Mouse (Mus musculus): ENCODE results near the gene Scaf11. TPM values are rescaled to one million over a fixed set of nuclear protein-coding genes. Genes with fewer than 3 reads are reported as not detected.

The Scaf11 gene
- polyA plus RNA-seq, 1 experiment from 2014 or later: 43.8 TPM

GRCm38 (mm10) chr15:96487066-96487698 is 26.5 kb upstream of the Scaf11 start:
- H3K4me2 ChIP-seq: no peak overlapping the region
- no peak overlapping the region for H3K9ac ChIP-seq (replicated peaks)
- H3K4me1 ChIP-seq: peaks cover 38% of the 10 kb centered on the region
- 55% methylated on average over 12 of the region's 12 CpGs for WGBS
- H3K4me3 ChIP-seq (replicated peaks): no peak overlapping the region
- no peaks in the 10 kb centered on the region for H3K9me3 ChIP-seq (replicated peaks)
- ATAC-seq (ENCODE audit: low FRiP score): peak; percentile 35; the same call in 1 of the 2 replicates
- no peaks in the 10 kb centered on the region for H3K27me3 ChIP-seq (replicated peaks)
- H3K27ac ChIP-seq (replicated peaks): no peak overlapping the region
- H3K36me3 ChIP-seq: no peaks in the 10 kb centered on the region

DNA sequence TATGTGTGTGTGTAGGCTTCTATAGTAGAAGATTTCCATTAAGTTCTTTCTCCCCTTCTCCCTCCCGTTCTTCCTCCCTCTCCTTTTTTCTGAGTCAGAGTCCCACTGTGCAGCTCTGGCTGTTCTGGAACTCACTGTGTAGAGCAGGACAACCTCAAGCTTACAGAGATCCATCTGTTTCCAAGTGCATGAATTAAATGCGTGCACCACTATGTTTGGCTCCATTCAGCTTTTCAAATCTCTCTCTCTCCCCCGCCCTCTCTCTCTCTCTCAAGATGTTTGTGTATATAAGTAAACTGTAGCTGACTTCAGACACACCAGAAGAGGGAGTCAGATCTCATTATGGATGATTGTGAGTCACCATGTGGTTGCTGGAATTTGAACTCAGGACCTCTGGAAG is 20.2 kb upstream of the Scaf11 start:
- Histone ChIP-seq H3K36me3 (no peaks in the 10 kb centered on the region), H3K9me3 (replicated peaks) (no peaks in the 10 kb centered on the region), H3K4me3 (replicated peaks) (no peak overlapping the region), H3K9ac (replicated peaks) (no peak overlapping the region), H3K4me1 (no peaks in the 10 kb centered on the region), H3K27ac (replicated peaks) (no peak overlapping the region), H3K27me3 (replicated peaks) (no peaks in the 10 kb centered on the region), H3K4me2 (no peak overlapping the region)
- no peak for ATAC-seq (ENCODE audit: low FRiP score)
- 85% methylated on average over 3 of the region's 3 CpGs for WGBS

GRCm38 (mm10) chr15:96478006-96478405 is 17.4 kb upstream of the Scaf11 start:
- ATAC-seq (ENCODE audit: low FRiP score): no peak
- Histone ChIP-seq H3K9ac (replicated peaks) (no peak overlapping the region), H3K4me1 (no peaks in the 10 kb centered on the region), H3K9me3 (replicated peaks) (no peaks in the 10 kb centered on the region), H3K27ac (replicated peaks) (no peak overlapping the region), H3K4me2 (no peak overlapping the region), H3K4me3 (replicated peaks) (no peak overlapping the region), H3K27me3 (replicated peaks) (no peaks in the 10 kb centered on the region), H3K36me3 (no peaks in the 10 kb centered on the region)
- 87% methylated on average over 12 of the region's 12 CpGs for WGBS

DNA sequence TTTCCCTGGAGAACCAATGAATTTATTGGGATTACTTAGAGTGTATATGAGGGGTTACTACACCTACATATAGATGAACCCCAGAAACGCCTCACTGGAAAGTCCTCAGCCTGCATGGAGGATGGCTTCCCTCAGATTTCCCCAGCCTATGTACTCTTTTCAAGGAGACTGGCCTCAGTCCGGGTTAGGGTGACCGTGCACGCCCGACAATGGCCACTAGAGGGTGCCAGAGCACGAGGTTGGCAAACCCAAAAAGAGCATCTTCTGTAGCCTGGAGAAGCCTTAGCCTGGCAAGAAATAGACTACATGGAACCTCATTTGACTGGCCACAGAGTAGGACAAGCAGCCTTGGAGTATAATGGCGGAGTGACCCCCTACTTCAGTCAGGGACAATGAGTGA is 15.7 kb upstream of the Scaf11 start:
- H3K9ac ChIP-seq (replicated peaks): no peak overlapping the region
- 10% methylated on average over 7 of the region's 7 CpGs for WGBS
- H3K27ac ChIP-seq (replicated peaks): no peak overlapping the region
- no peaks in the 10 kb centered on the region for H3K36me3 ChIP-seq
- H3K4me3 ChIP-seq (replicated peaks): no peak overlapping the region
- H3K4me1 ChIP-seq: no peaks in the 10 kb centered on the region
- no peaks in the 10 kb centered on the region for H3K9me3 ChIP-seq (replicated peaks)
- no peak overlapping the region for H3K4me2 ChIP-seq
- H3K27me3 ChIP-seq (replicated peaks): no peaks in the 10 kb centered on the region
- no peak for ATAC-seq (ENCODE audit: low FRiP score)

DNA sequence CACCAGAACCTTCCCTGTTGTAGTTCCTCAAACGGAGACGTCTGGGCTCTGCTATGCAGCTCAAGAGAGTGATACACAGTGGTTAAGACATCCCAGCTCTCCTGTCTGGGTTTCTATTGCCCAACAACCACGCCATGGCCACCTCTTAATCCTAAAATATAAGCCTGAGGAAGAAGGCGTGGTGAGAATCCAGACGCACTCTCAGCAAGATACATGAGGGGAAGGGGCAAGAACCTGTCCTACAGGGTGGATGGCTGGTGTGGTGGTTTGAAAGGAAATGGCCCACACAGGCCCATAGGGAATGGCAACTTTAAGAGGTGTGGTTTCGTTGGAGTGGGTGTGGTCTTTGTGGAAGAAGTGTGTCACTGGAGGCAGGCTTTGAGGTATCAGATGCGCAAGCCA is 14.9 kb upstream of the Scaf11 start:
- Histone ChIP-seq H3K9me3 (replicated peaks) (no peaks in the 10 kb centered on the region), H3K4me2 (no peak overlapping the region), H3K9ac (replicated peaks) (no peak overlapping the region), H3K36me3 (no peaks in the 10 kb centered on the region), H3K27ac (replicated peaks) (no peak overlapping the region), H3K27me3 (replicated peaks) (no peaks in the 10 kb centered on the region), H3K4me3 (replicated peaks) (no peak overlapping the region), H3K4me1 (no peaks in the 10 kb centered on the region)
- ATAC-seq (ENCODE audit: low FRiP score): no peak
- 86% methylated on average over 7 of the region's 7 CpGs for WGBS

DNA sequence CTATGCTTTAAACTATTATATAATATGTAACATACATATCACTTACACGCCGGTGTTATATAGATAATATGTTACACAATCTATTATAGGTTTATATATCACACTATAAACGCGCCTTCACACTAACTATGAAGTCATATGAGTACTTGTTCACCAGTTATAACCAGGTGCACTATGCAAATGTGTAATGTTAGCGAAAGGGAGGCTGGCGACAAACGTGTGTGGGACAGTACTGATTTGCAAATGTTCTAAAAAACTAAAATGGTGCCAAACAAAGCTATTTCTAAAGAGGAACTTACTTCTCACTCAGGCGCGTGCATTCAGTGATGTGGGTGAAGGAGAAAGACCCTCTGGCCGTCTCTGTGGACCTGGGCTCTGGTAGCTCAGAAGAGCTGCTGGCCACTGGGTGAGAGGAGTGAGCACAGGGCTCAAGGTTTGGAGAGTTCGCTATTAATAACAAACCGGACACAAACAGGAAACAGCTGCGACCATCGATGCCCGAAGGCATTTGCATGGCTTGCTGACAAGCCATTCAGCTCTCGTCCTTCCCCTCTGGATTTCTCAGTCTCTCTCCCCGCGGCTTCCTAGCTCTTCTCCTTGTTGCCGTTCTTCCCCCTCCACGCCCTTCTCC is 13.8 kb upstream of the Scaf11 start:
- H3K27ac ChIP-seq (replicated peaks): no peak overlapping the region
- H3K27me3 ChIP-seq (replicated peaks): no peaks in the 10 kb centered on the region
- H3K4me2 ChIP-seq: no peak overlapping the region
- no peak overlapping the region for H3K9ac ChIP-seq (replicated peaks)
- H3K9me3 ChIP-seq (replicated peaks): no peaks in the 10 kb centered on the region
- no peak for ATAC-seq (ENCODE audit: low FRiP score)
- 76% methylated on average over 20 of the region's 20 CpGs for WGBS
- H3K4me1 ChIP-seq: no peaks in the 10 kb centered on the region
- no peak overlapping the region for H3K4me3 ChIP-seq (replicated peaks)
- H3K36me3 ChIP-seq: no peaks in the 10 kb centered on the region

DNA sequence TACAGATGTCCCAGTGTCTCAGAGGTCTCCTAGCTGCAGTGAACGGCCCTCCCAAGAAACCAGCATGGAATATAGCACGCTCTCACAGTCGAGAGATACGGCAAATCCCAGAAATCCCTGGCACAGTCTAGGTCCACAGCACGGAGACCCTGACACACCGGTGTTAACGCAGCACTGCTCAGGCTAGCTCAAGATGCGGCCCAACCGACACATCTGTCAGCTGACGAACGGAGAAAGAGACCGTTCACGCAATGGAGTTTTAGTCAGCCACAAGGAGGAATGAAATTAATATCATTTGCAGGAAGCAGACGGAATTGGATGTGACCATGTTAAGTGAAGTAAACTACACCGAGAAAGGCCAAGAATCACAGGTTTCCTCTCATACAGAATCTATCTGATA is 13.3 kb upstream of the Scaf11 start:
- Histone ChIP-seq H3K27ac (replicated peaks) (no peak overlapping the region), H3K27me3 (replicated peaks) (no peaks in the 10 kb centered on the region), H3K9me3 (replicated peaks) (no peaks in the 10 kb centered on the region), H3K9ac (replicated peaks) (no peak overlapping the region), H3K4me2 (no peak overlapping the region), H3K4me1 (no peaks in the 10 kb centered on the region), H3K36me3 (no peaks in the 10 kb centered on the region), H3K4me3 (replicated peaks) (no peak overlapping the region)
- 94% methylated on average over 15 of the region's 15 CpGs for WGBS
- ATAC-seq (ENCODE audit: low FRiP score): no peak

- WGBS: 93% methylated on average over 2 of the region's 2 CpGs
- no peak for ATAC-seq (ENCODE audit: low FRiP score)
- Histone ChIP-seq H3K4me3 (replicated peaks) (no peak overlapping the region), H3K27me3 (replicated peaks) (no peaks in the 10 kb centered on the region), H3K4me2 (no peak overlapping the region), H3K36me3 (no peaks in the 10 kb centered on the region), H3K9me3 (replicated peaks) (no peaks in the 10 kb centered on the region), H3K9ac (replicated peaks) (no peak overlapping the region), H3K4me1 (no peaks in the 10 kb centered on the region), H3K27ac (replicated peaks) (no peak overlapping the region)
These were observed 7.7 kb upstream of the Scaf11 start for GRCm38 (mm10) chr15:96468316-96468715.

DNA sequence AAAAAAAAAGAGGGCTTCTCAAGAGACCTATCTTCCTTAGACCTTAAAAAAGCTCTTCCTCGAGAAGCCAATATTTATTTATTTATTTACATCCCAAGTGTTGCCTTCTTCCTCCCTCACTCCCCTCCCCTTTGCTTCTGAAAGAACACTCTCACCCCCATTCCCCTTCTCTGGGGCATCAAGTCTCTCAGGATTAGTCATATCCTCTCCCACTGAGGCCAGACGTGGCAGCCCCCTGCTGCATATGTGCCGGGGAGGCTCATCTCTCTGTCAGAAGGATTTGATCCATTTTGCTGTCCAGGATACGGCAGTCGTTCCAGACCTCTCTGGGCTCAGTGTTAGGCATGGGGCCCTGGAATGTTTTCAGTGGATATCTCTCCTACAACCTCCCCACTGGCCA is 7.2 kb upstream of the Scaf11 start:
- Histone ChIP-seq H3K4me2 (no peak overlapping the region), H3K9ac (replicated peaks) (no peak overlapping the region), H3K27ac (replicated peaks) (no peak overlapping the region), H3K36me3 (no peaks in the 10 kb centered on the region), H3K4me1 (no peaks in the 10 kb centered on the region), H3K9me3 (replicated peaks) (no peaks in the 10 kb centered on the region), H3K4me3 (replicated peaks) (no peak overlapping the region), H3K27me3 (replicated peaks) (no peaks in the 10 kb centered on the region)
- WGBS: 81% methylated on average over 5 of the region's 5 CpGs
- no peak for ATAC-seq (ENCODE audit: low FRiP score)

DNA sequence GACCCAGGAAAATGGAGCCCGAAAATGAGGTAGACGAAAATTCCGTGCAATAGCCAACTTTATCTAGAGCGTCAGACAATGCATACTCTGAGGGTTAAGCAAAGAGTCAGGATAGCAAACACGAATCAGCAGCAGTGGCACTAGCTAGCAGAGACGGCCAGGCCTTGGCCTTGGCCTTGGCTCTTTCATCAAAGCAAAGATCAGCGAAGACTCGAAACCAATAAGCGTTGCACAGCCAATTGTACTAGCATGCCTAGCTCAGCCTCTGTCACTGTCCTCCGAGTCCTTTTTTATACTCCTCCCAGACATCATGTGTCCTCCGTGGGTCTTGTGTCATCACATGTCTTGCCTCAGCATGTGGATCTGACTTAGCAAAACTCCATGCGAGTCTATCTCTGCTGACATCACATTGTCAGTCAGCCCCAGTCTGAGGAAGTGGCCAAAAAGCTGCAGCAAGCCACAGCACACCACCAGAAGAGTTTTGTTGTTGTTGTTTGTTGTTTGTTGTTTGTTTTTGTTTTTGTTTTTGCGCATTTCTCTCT is 5.8 kb upstream of the Scaf11 start:
- Histone ChIP-seq H3K9ac (replicated peaks) (no peak overlapping the region), H3K4me1 (peaks cover 7% of the 10 kb centered on the region), H3K9me3 (replicated peaks) (no peaks in the 10 kb centered on the region), H3K27ac (replicated peaks) (no peak overlapping the region), H3K27me3 (replicated peaks) (no peaks in the 10 kb centered on the region), H3K36me3 (no peaks in the 10 kb centered on the region), H3K4me3 (replicated peaks) (no peak overlapping the region), H3K4me2 (no peak overlapping the region)
- no peak for ATAC-seq (ENCODE audit: low FRiP score)
- WGBS: 95% methylated on average over 13 of the region's 13 CpGs

DNA sequence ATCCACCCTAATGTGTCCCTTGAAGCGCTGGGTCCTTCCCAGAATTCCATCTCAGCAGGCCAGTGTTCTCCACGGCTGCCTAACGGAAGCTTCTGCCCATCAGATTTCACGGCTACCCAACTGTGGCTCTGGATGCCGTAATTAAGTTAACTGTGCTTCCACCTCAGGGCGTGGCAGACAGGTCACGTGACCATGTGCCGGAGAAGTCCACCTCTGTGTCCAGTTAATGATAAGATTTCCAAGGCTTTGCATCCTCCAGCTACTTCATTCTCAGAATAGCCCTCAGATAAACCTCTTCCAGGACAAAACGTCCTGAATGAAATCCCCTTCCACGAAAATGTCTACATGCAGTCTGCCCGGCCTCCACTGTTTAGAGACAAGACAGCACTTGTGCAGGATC is 4.4 kb upstream of the Scaf11 start:
- Histone ChIP-seq H3K36me3 (no peaks in the 10 kb centered on the region), H3K27ac (replicated peaks) (no peak overlapping the region), H3K4me2 (no peak overlapping the region), H3K9ac (replicated peaks) (no peak overlapping the region), H3K4me3 (replicated peaks) (no peak overlapping the region), H3K4me1 (peaks cover 7% of the 10 kb centered on the region), H3K9me3 (replicated peaks) (no peaks in the 10 kb centered on the region), H3K27me3 (replicated peaks) (no peaks in the 10 kb centered on the region)
- ATAC-seq (ENCODE audit: low FRiP score): no peak
- WGBS: 89% methylated on average over 11 of the region's 11 CpGs

DNA sequence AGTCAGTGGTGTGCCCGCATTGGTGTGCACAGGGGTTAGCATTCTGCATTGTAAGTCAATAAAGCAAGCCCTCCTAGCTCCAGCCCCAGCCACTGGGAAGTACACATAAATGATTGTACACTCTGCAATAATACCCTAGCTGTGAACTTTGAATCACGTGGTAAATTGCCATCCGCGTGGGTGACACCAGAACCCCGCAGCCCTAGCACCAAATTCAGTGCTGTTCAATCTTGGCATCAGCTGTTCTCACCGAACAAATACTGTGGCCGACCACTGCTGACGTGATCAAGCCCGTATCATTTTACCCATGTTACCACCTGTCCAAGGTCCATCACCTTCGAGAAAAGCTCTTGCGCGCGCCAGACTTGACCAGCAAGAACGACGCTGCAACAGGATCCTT is 3.2 kb upstream of the Scaf11 start:
- Histone ChIP-seq H3K4me2 (no peak overlapping the region), H3K27ac (replicated peaks) (no peak overlapping the region), H3K9me3 (replicated peaks) (no peaks in the 10 kb centered on the region), H3K36me3 (no peaks in the 10 kb centered on the region), H3K27me3 (replicated peaks) (no peaks in the 10 kb centered on the region), H3K9ac (replicated peaks) (no peak overlapping the region), H3K4me1 (peaks cover 15% of the 10 kb centered on the region), H3K4me3 (replicated peaks) (no peak overlapping the region)
- no peak for ATAC-seq (ENCODE audit: low FRiP score)
- 97% methylated on average over 15 of the region's 15 CpGs for WGBS

All from neural tube, embryonic 15.5 days (tissue).